Mouse (Mus musculus) heart, embryonic 12.5 days (tissue): ENCODE data around the gene Fsd1. TPM values are rescaled to one million over a fixed set of nuclear protein-coding genes. Genes with fewer than 3 reads are reported as not detected.

Source experiments
- ATAC-seq: fragments of 200-750 bp; cut with Nextera tagmentation; 2 replicates; pipeline ENCODE4 v1.8.0; 2017; ENCODE audit warnings: moderate TSS enrichment, moderate library complexity; ENCODE audit not compliant: insufficient number of reproducible peaks, low FRiP score
- H3K27ac ChIP-seq: fragments of 300-500 bp; sonication (generic); 2 replicates; pipeline ENCODE4 v1.5.1; 2016; ENCODE audit warnings: mild to moderate bottlenecking, moderate library complexity; ENCODE audit not compliant: poor library complexity, severe bottlenecking
- H3K27me3 ChIP-seq: fragments of 300-500 bp; sonication (generic); replicated peaks from 2 replicates; pipeline ENCODE4 v1.6.1; 2016; ENCODE audit warnings: mild to moderate bottlenecking, moderate library complexity
- H3K36me3 ChIP-seq: fragments of 300-500 bp; sonication (generic); 2 replicates; pipeline ENCODE4 v1.6.1; 2016; ENCODE audit warnings: mild to moderate bottlenecking, moderate library complexity
- H3K4me1 ChIP-seq: fragments of 300-500 bp; sonication (generic); replicated peaks from 2 replicates; pipeline ENCODE4 v1.6.1; 2016; ENCODE audit warnings: mild to moderate bottlenecking
- H3K4me2 ChIP-seq: fragments of 300-500 bp; sonication (generic); 2 replicates; pipeline ENCODE4 v1.6.1; 2016; ENCODE audit warnings: mild to moderate bottlenecking, moderate library complexity
- H3K4me3 ChIP-seq: fragments of 300-500 bp; sonication (generic); 2 replicates; pipeline ENCODE4 v1.5.1; 2016; ENCODE audit warnings: mild to moderate bottlenecking
- H3K9ac ChIP-seq: fragments of 300-500 bp; sonication (generic); 2 replicates; pipeline ENCODE4 v1.6.1; 2016; ENCODE audit warnings: mild to moderate bottlenecking, moderate library complexity
- H3K9me3 ChIP-seq: fragments of 300-500 bp; sonication (generic); replicated peaks from 2 replicates; pipeline ENCODE4 v1.6.1; 2016; ENCODE audit warnings: mild to moderate bottlenecking, moderate library complexity
- WGBS: fragments of 180-500 bp; shearing (Covaris S2); methylation state at CpG from one replicate; pipeline ENCODE4 v1.1.7; 2016; 5-methylcytosine and 5-hydroxymethylcytosine counted together
- polyA plus RNA-seq: library from polyadenylated mRNA; unstranded; fragments of >200 nt; fragmentation: Nextera tagmentation; extraction: Ambion mirVana; gene quantifications from 2 replicates; pipeline ENCODE4 v1.2.1, GENCODE M21; 2016

Gene Fsd1
- polyA plus RNA-seq, 1 experiment from 2014 or later: 5.6 TPM

- Histone ChIP-seq H3K27me3 (no peaks in the 10 kb centered on the region), H3K4me1 (peaks cover 30% of the 10 kb centered on the region), H3K9me3 (no peaks in the 10 kb centered on the region), H3K4me3 (peak overlapping the region; percentile 81; the same call in 1 of the 2 replicates), H3K4me2 (peak overlapping the region; percentile 95), H3K27ac (no peak overlapping the region), H3K36me3 (peaks cover 36% of the 10 kb centered on the region), H3K9ac (peak overlapping the region; percentile 78)
- 66% methylated on average over 14 of the region's 14 CpGs for WGBS
- ATAC-seq: no peak
These were observed 23.9 kb downstream of the Fsd1 start for GRCm38 (mm10) chr17:56010255-56010654.

DNA sequence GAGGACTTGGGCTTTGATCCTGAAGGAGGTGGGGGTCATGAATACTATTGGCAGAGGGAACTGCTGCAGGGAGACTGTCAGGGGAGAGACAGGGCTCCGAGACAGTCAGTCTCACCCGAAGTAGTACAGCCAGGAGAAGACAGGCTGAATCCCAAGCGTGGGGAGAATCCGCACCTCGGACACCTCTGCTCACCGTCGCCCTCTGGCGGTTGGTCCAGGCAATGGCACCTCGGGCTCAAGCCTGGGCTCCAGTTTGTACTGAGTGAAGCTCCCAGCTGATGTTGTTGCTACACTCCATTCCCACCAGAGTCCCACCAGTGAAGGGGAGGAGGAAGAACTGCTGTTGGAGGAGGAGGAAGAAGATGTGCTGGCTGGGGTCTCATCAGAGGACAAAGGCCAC is 24.4 kb downstream of the Fsd1 start:
- Histone ChIP-seq H3K4me1 (peaks cover 27% of the 10 kb centered on the region), H3K36me3 (peaks cover 40% of the 10 kb centered on the region), H3K27me3 (no peaks in the 10 kb centered on the region), H3K4me3 (0 out of 2 replicates have a peak overlapping the region, but pooled peaks have one; percentile 81), H3K9me3 (no peaks in the 10 kb centered on the region), H3K27ac (no peak overlapping the region), H3K9ac (peak overlapping the region; percentile 78; the same call in 1 of the 2 replicates), H3K4me2 (peak overlapping the region; percentile 95)
- ATAC-seq: no peak
- WGBS: 18% methylated on average over 9 of the region's 9 CpGs

DNA sequence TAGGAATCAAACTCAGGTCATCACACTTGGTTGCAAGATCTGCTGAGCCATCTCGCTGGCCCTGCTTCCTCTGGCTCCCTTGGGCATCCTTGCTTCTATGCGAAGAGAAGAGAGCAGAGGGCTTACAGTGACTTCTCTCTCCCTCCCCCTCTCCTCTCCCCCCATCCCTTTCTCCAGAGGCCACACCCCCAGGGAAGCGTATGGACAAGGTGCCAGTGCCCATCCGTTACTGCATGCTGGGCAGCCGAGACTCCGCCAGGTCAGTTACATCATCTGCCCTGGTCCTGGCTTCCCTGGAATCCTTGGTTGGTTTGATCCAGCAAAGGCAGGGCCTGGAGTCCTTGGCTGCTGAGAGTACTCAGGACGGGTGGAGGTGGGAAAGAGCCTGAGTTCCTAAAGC is 25.1 kb downstream of the Fsd1 start:
- Histone ChIP-seq H3K4me1 (peaks cover 25% of the 10 kb centered on the region), H3K36me3 (peaks cover 48% of the 10 kb centered on the region), H3K27ac (no peak overlapping the region), H3K4me3 (no peak overlapping the region), H3K9ac (no peak overlapping the region), H3K27me3 (no peaks in the 10 kb centered on the region), H3K9me3 (no peaks in the 10 kb centered on the region), H3K4me2 (no peak overlapping the region)
- no peak for ATAC-seq
- WGBS: 87% methylated on average over 7 of the region's 7 CpGs

- Histone ChIP-seq H3K9ac (no peak overlapping the region), H3K4me3 (no peak overlapping the region), H3K36me3 (peaks cover 86% of the 10 kb centered on the region), H3K27ac (no peak overlapping the region), H3K4me2 (no peak overlapping the region), H3K4me1 (peaks cover 20% of the 10 kb centered on the region), H3K9me3 (no peaks in the 10 kb centered on the region), H3K27me3 (no peaks in the 10 kb centered on the region)
- 90% methylated on average over 9 of the region's 9 CpGs for WGBS
- no peak for ATAC-seq
These were observed 29.0 kb downstream of the Fsd1 start for GRCm38 (mm10) chr17:56015293-56015692.

DNA sequence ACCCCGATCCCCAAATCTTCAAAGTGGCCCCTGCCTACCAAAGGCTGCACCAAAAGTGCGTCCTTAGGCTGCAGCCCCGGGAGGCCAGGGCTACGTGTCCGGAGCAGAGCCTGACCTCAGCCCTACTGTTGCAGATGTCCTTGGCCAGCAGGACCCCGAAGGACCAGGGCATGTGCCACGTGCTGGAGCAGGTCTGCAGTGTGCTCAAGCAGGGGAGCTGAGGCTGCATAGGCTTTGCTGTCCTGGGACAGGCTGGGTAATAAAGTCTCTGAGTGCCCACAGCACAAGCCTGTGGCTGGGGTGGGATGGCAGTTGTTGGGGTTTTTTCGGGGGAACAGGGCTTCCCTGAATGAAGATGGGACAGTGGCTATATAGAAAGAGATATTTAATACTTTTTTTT is 30.1 kb downstream of the Fsd1 start:
- Histone ChIP-seq H3K9me3 (no peaks in the 10 kb centered on the region), H3K27me3 (no peaks in the 10 kb centered on the region), H3K27ac (no peak overlapping the region), H3K4me1 (peaks cover 23% of the 10 kb centered on the region), H3K4me3 (no peak overlapping the region), H3K36me3 (peaks cover 88% of the 10 kb centered on the region), H3K4me2 (no peak overlapping the region), H3K9ac (no peak overlapping the region)
- 85% methylated on average over 8 of the region's 8 CpGs for WGBS
- no peak for ATAC-seq

- no peak for ATAC-seq
- H3K36me3 ChIP-seq: peaks cover 81% of the 10 kb centered on the region
- no peak overlapping the region for H3K27ac ChIP-seq
- H3K4me3 ChIP-seq: no peak overlapping the region
- WGBS: 87% methylated on average over 15 of the region's 15 CpGs
- H3K9me3 ChIP-seq: no peaks in the 10 kb centered on the region
- no peak overlapping the region for H3K9ac ChIP-seq
- H3K4me1 ChIP-seq: peaks cover 27% of the 10 kb centered on the region
- H3K4me2 ChIP-seq: no peak overlapping the region
- H3K27me3 ChIP-seq: no peaks in the 10 kb centered on the region
These were observed 30.8 kb downstream of the Fsd1 start for GRCm38 (mm10) chr17:56016793-56017785.

DNA sequence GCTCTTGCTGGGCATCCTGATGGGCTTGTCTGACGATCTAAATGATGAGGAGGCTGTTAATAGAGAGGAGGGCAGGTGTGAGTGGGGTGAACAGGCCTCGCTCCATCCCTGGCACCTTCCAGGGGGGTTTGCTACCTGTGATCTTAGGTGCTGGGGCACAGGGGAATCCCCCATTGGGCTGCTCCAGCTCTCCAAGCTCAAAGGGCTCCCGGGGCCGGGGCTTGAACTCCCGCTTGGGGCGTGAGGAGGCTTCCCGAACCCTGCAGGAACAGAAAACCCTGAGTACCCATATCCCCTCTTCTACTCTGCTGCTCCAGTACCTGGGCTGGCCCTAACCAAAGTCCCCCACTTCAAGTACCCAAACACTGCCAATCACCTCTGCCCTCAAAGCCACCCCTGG is 31.5 kb downstream of the Fsd1 start:
- H3K4me2 ChIP-seq: no peak overlapping the region
- H3K4me3 ChIP-seq: no peak overlapping the region
- H3K9me3 ChIP-seq: no peaks in the 10 kb centered on the region
- H3K27ac ChIP-seq: no peak overlapping the region
- no peak overlapping the region for H3K9ac ChIP-seq
- H3K27me3 ChIP-seq: no peaks in the 10 kb centered on the region
- peaks cover 34% of the 10 kb centered on the region for H3K4me1 ChIP-seq
- ATAC-seq: 0 out of 2 replicates have a peak, but pooled peaks have one; percentile 9
- WGBS: 90% methylated on average over 7 of the region's 7 CpGs
- peaks cover 76% of the 10 kb centered on the region for H3K36me3 ChIP-seq

- peaks cover 70% of the 10 kb centered on the region for H3K36me3 ChIP-seq
- WGBS: 72% methylated on average over 20 of the region's 20 CpGs
- 0 out of 2 replicates have a peak, but pooled peaks have one; percentile 5 for ATAC-seq
These were observed 32.2 kb downstream of the Fsd1 start for GRCm38 (mm10) chr17:56018347-56019131.

GRCm38 (mm10) chr17:56020400-56021084 is 34.2 kb downstream of the Fsd1 start:
- Histone ChIP-seq H3K4me1 (peaks cover 61% of the 10 kb centered on the region), H3K9me3 (no peaks in the 10 kb centered on the region), H3K27me3 (no peaks in the 10 kb centered on the region), H3K27ac (no peak overlapping the region), H3K36me3 (peaks cover 52% of the 10 kb centered on the region), H3K9ac (0 out of 2 replicates have a peak overlapping the region, but pooled peaks have one; percentile 28), H3K4me3 (no peak overlapping the region), H3K4me2 (no peak overlapping the region)
- ATAC-seq: no peak
- WGBS: 83% methylated on average over 6 of the region's 6 CpGs

More at GRCm38 (mm10) chr17:56018347-56019131, 32.2 kb downstream of the Fsd1 start:
- Histone ChIP-seq H3K9ac (no peak overlapping the region), H3K9me3 (no peaks in the 10 kb centered on the region), H3K4me2 (no peak overlapping the region), H3K27me3 (no peaks in the 10 kb centered on the region), H3K4me3 (0 out of 2 replicates have a peak overlapping the region, but pooled peaks have one; percentile 5), H3K4me1 (peaks cover 41% of the 10 kb centered on the region), H3K27ac (no peak overlapping the region)

GRCm38 (mm10) chr17:56021161-56021910 is 35.0 kb downstream of the Fsd1 start:
- Histone ChIP-seq H3K4me2 (no peak overlapping the region), H3K27me3 (no peaks in the 10 kb centered on the region), H3K9me3 (no peaks in the 10 kb centered on the region), H3K4me1 (peaks cover 69% of the 10 kb centered on the region), H3K4me3 (no peak overlapping the region), H3K27ac (no peak overlapping the region), H3K9ac (0 out of 2 replicates have a peak overlapping the region, but pooled peaks have one; percentile 13), H3K36me3 (peaks cover 44% of the 10 kb centered on the region)
- 75% methylated on average over 4 of the region's 4 CpGs for WGBS
- no peak for ATAC-seq
